Mouse (Mus musculus) testis, adult 2 months (tissue): ENCODE data around the gene Stat4.

ENCODE experiments used
- CTCF ChIP-seq: fragments of 200-500 bp; IDR thresholded peaks from 2 replicates; pipeline ENCODE4 v1.5.1; 2012; ENCODE audit warnings: low read depth, mild to moderate bottlenecking, inconsistent platforms, low read length, moderate library complexity; ENCODE audit not compliant: control insufficient read depth, insufficient read depth, insufficient replicate concordance
- POLR2A ChIP-seq: fragments of 200-500 bp; IDR thresholded peaks from 2 replicates; pipeline ENCODE4 v1.6.1; 2012; ENCODE audit warnings: low read depth, mild to moderate bottlenecking, inconsistent platforms, low read length, moderate library complexity; ENCODE audit not compliant: control insufficient read depth

GRCm38 (mm10) chr1:52088634-52089033, 101.7 kb downstream of the Stat4 start:
- no peak for TF ChIP-seq POLR2A
- no peak for TF ChIP-seq CTCF
